Mouse (Mus musculus) stomach, embryonic 14.5 days (tissue): ENCODE data around the gene Ppm1a. TPM values are rescaled to one million over a fixed set of nuclear protein-coding genes. Genes with fewer than 3 reads are reported as not detected.

Experiments used
- ATAC-seq: fragments of 200-750 bp; cut with Nextera tagmentation; 2 replicates; pipeline ENCODE4 v1.8.0; 2017; ENCODE audit warnings: low read depth, moderate TSS enrichment; ENCODE audit not compliant: insufficient number of reproducible peaks, insufficient read depth, low FRiP score
- H3K27ac ChIP-seq: fragments of 300-500 bp; sonication (generic); 2 replicates; pipeline ENCODE4 v1.5.1; 2014; ENCODE audit warnings: mild to moderate bottlenecking, low read length, moderate library complexity, mixed read lengths
- H3K27me3 ChIP-seq: fragments of 300-500 bp; sonication (generic); 2 replicates; pipeline ENCODE4 v1.6.1; 2014; ENCODE audit warnings: low read length, control low read depth, mixed read lengths; ENCODE audit not compliant: control insufficient read depth, insufficient read depth
- H3K36me3 ChIP-seq: fragments of 300-500 bp; sonication (generic); 2 replicates; pipeline ENCODE4 v1.6.1; 2014; ENCODE audit warnings: mild to moderate bottlenecking, control low read depth, low read length, moderate library complexity, mixed read lengths; ENCODE audit not compliant: control insufficient read depth, insufficient read depth
- H3K4me1 ChIP-seq: fragments of 300-500 bp; sonication (generic); 2 replicates; pipeline ENCODE4 v1.6.1; 2014; ENCODE audit warnings: low read length, control low read depth, mixed read lengths; ENCODE audit not compliant: control insufficient read depth, insufficient read depth
- H3K4me2 ChIP-seq: fragments of 300-500 bp; sonication (generic); replicated peaks from 2 replicates; pipeline ENCODE4 v1.6.1; 2014; ENCODE audit warnings: low read depth, low read length, control low read depth
- H3K4me3 ChIP-seq: fragments of 300-500 bp; sonication (generic); 2 replicates; pipeline ENCODE4 v1.5.1; 2014; ENCODE audit warnings: low read depth, low read length, control low read depth
- H3K9ac ChIP-seq: fragments of 300-500 bp; sonication (generic); replicated peaks from 2 replicates; pipeline ENCODE4 v1.6.1; 2014; ENCODE audit warnings: low read depth, mild to moderate bottlenecking, control low read depth, low read length, moderate library complexity, mixed read lengths
- H3K9me3 ChIP-seq: fragments of 300-500 bp; sonication (generic); 2 replicates; pipeline ENCODE4 v1.6.1; 2016; ENCODE audit warnings: low read depth, low read length, control low read depth; ENCODE audit not compliant: control insufficient read depth
- WGBS: fragments of 180-500 bp; shearing (Covaris S2); extraction: QIAGEN DNeasy Blood & Tissue Kit; methylation state at CpG from one replicate; pipeline ENCODE4 v1.1.7; 2014; 5-methylcytosine and 5-hydroxymethylcytosine counted together
- polyA plus RNA-seq: library from polyadenylated mRNA; unstranded; fragments of >200 nt; fragmentation: Nextera tagmentation; extraction: Ambion mirVana; gene quantifications from 2 replicates; pipeline ENCODE4 v1.2.1, GENCODE M21; 2014

The Ppm1a gene
- polyA plus RNA-seq: 52.4 and 61.3 TPM in 2 replicates

- no peak within 1 kb of the TSS for H3K4me2 ChIP-seq
- no peaks in the 10 kb centered on the region for H3K36me3 ChIP-seq
- no peaks in the 10 kb centered on the region for H3K27me3 ChIP-seq
- WGBS: 14% methylated on average over 4 of the region's 4 CpGs
- H3K4me3 ChIP-seq: no peak within 1 kb of the TSS
- no peak within 1 kb of the TSS for H3K9ac ChIP-seq
- H3K27ac ChIP-seq: no peak within 1 kb of the TSS
- no peak for ATAC-seq
- 0 out of 2 replicates have a peak, but pooled peaks cover 2% of the 10 kb centered on the region for H3K4me1 ChIP-seq
- H3K9me3 ChIP-seq: no peaks in the 10 kb centered on the region
Observed at GRCm38 (mm10) chr12:72757086-72757485, at the start of gene Ppm1a. Gene Ppm1a, plus strand, starts transcription at chr12:72757455.

- no peak overlapping the region for H3K4me2 ChIP-seq
- no peaks in the 10 kb centered on the region for H3K4me1 ChIP-seq
- ATAC-seq: no peak
- no peaks in the 10 kb centered on the region for H3K36me3 ChIP-seq
- H3K9me3 ChIP-seq: no peaks in the 10 kb centered on the region
- WGBS: 94% methylated on average over 3 of the region's 3 CpGs
- H3K4me3 ChIP-seq: no peak overlapping the region
- H3K27me3 ChIP-seq: no peaks in the 10 kb centered on the region
- no peak overlapping the region for H3K27ac ChIP-seq
- H3K9ac ChIP-seq: no peak overlapping the region
Observed at GRCm38 (mm10) chr12:72709981-72710380, 47.3 kb upstream of the Ppm1a start.

- H3K4me2 ChIP-seq: no peak overlapping the region
- H3K27ac ChIP-seq: no peak overlapping the region
- WGBS: 92% methylated on average over 2 of the region's 2 CpGs
- H3K9me3 ChIP-seq: no peaks in the 10 kb centered on the region
- ATAC-seq: no peak
- H3K9ac ChIP-seq: no peak overlapping the region
- H3K36me3 ChIP-seq: no peaks in the 10 kb centered on the region
- H3K4me1 ChIP-seq: no peaks in the 10 kb centered on the region
- no peaks in the 10 kb centered on the region for H3K27me3 ChIP-seq
- H3K4me3 ChIP-seq: no peak overlapping the region
Observed at GRCm38 (mm10) chr12:72714896-72715295, 42.4 kb upstream of the Ppm1a start.

GRCm38 (mm10) chr12:72715846-72716245 is 41.4 kb upstream of the Ppm1a start:
- 90% methylated on average over 9 of the region's 9 CpGs for WGBS
- no peaks in the 10 kb centered on the region for H3K36me3 ChIP-seq
- no peak for ATAC-seq
- no peaks in the 10 kb centered on the region for H3K4me1 ChIP-seq
- H3K9ac ChIP-seq: no peak overlapping the region
- H3K27me3 ChIP-seq: no peaks in the 10 kb centered on the region
- no peak overlapping the region for H3K4me3 ChIP-seq
- H3K27ac ChIP-seq: no peak overlapping the region
- no peaks in the 10 kb centered on the region for H3K9me3 ChIP-seq
- H3K4me2 ChIP-seq: no peak overlapping the region

- Histone ChIP-seq H3K4me2 (no peak overlapping the region), H3K9me3 (no peaks in the 10 kb centered on the region), H3K36me3 (no peaks in the 10 kb centered on the region), H3K27me3 (no peaks in the 10 kb centered on the region), H3K9ac (no peak overlapping the region), H3K4me1 (peaks cover 3% of the 10 kb centered on the region; the same call in 1 of the 2 replicates), H3K27ac (peak overlapping the region; percentile 86), H3K4me3 (no peak overlapping the region)
- WGBS: 28% methylated on average over 2 of the region's 2 CpGs
- ATAC-seq: no peak
Observed at GRCm38 (mm10) chr12:72719046-72719445, 38.2 kb upstream of the Ppm1a start.

- H3K9ac ChIP-seq: no peak overlapping the region
- no peaks in the 10 kb centered on the region for H3K36me3 ChIP-seq
- H3K4me3 ChIP-seq: no peak overlapping the region
- peak; percentile 80; the same call in 1 of the 2 replicates for ATAC-seq
- no peaks in the 10 kb centered on the region for H3K9me3 ChIP-seq
- 29% methylated on average over 11 of the region's 11 CpGs for WGBS
- 0 out of 2 replicates have a peak overlapping the region, but pooled peaks have one; percentile 12 for H3K4me2 ChIP-seq
- H3K4me1 ChIP-seq: peaks cover 4% of the 10 kb centered on the region; the same call in 1 of the 2 replicates
- H3K27ac ChIP-seq: peak overlapping the region; percentile 86
- H3K27me3 ChIP-seq: no peaks in the 10 kb centered on the region
Observed at GRCm38 (mm10) chr12:72719452-72720087, 37.7 kb upstream of the Ppm1a start.

- peaks cover 4% of the 10 kb centered on the region; the same call in 1 of the 2 replicates for H3K4me1 ChIP-seq
- H3K9ac ChIP-seq: no peak overlapping the region
- H3K36me3 ChIP-seq: no peaks in the 10 kb centered on the region
- ATAC-seq: no peak
- H3K4me3 ChIP-seq: no peak overlapping the region
- no peaks in the 10 kb centered on the region for H3K27me3 ChIP-seq
- H3K9me3 ChIP-seq: no peaks in the 10 kb centered on the region
- H3K4me2 ChIP-seq: no peak overlapping the region
- 89% methylated on average over 5 of the region's 5 CpGs for WGBS
- no peak overlapping the region for H3K27ac ChIP-seq
Observed at GRCm38 (mm10) chr12:72721710-72722109, 35.5 kb upstream of the Ppm1a start.

- ATAC-seq: no peak
- Histone ChIP-seq H3K27ac (no peak overlapping the region), H3K4me1 (peaks cover 4% of the 10 kb centered on the region; the same call in 1 of the 2 replicates), H3K27me3 (no peaks in the 10 kb centered on the region), H3K4me2 (no peak overlapping the region), H3K4me3 (no peak overlapping the region), H3K36me3 (no peaks in the 10 kb centered on the region), H3K9ac (no peak overlapping the region), H3K9me3 (no peaks in the 10 kb centered on the region)
- WGBS: 31% methylated on average over 3 of the region's 3 CpGs
Observed at GRCm38 (mm10) chr12:72723965-72724364, 33.3 kb upstream of the Ppm1a start.

- H3K27me3 ChIP-seq: no peaks in the 10 kb centered on the region
- peaks cover 4% of the 10 kb centered on the region; the same call in 1 of the 2 replicates for H3K4me1 ChIP-seq
- H3K27ac ChIP-seq: no peak overlapping the region
- H3K4me2 ChIP-seq: no peak overlapping the region
- H3K9me3 ChIP-seq: no peaks in the 10 kb centered on the region
- H3K36me3 ChIP-seq: no peaks in the 10 kb centered on the region
- H3K9ac ChIP-seq: no peak overlapping the region
- no peak for ATAC-seq
- 88% methylated on average over 8 of the region's 8 CpGs for WGBS
- no peak overlapping the region for H3K4me3 ChIP-seq
Observed at GRCm38 (mm10) chr12:72727021-72727420, 30.2 kb upstream of the Ppm1a start.
